Mouse (Mus musculus): ENCODE measurements around the gene Pnpla3.
"Not testable (repeated sequence)": the region's sequence is repeated elsewhere in the genome, so short reads cannot be mapped to it uniquely, and the experiment has no call there.

Gene Pnpla3

DNA sequence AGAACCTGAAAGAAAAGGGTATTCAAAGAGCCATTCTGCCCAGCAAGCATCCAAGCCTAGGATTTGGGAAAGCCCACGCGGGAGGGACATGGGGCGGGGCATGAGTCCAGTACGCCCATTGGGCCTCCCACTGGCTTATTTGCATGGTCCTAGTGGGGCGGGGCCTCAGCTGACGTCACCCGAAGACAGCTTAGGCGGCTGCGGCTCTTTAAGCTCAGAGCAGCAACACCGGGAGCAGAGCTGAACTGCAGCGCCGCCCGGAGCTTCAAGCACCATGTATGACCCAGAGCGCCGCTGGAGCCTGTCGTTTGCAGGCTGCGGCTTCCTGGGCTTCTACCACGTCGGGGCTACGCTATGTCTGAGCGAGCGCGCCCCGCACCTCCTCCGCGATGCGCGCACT is at the start of gene Pnpla3:
TSS of gene Pnpla3 (plus strand) at position 238 of the 400 bp plus-strand sequence.
- in situ Hi-C loops (cut with MboI, MseI): no loop called here

- in situ Hi-C loops (cut with MboI, MseI): no loop called here
These were observed 47.0 kb upstream of the Pnpla3 start for GRCm38 (mm10) chr15:84120612-84121011.

- in situ Hi-C loops (cut with MboI, MseI): no loop called here
These were observed 46.6 kb upstream of the Pnpla3 start for GRCm38 (mm10) chr15:84121036-84121435.

- in situ Hi-C loops (cut with MboI, MseI): no loop called here
These were observed 44.6 kb upstream of the Pnpla3 start, which contains the start of gene Pnpla5 for GRCm38 (mm10) chr15:84123075-84123474. TSS of gene Pnpla5 (minus strand) at chr15:84123175.

DNA sequence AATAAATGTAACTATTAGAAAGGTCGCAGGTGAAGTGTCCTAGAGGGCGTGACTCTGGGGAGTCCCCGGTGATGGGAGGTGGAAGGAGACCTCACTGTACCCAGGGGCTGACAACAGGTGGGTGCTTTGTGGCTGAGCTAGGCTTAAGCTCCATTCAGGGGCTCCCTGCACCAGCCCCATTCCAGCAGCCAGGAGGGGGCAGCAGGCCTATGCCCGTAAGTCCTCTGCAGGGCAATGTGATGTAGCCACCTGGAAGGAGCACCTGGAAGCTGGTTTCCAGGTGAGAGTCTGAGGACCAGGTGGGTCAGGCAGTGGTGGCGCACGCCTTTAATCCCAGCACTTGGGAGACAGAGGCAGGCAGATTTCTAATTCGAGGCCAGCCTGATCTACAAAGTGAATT is 43.6 kb upstream of the Pnpla3 start:
- in situ Hi-C loops (cut with MboI, MseI): no loop called here

DNA sequence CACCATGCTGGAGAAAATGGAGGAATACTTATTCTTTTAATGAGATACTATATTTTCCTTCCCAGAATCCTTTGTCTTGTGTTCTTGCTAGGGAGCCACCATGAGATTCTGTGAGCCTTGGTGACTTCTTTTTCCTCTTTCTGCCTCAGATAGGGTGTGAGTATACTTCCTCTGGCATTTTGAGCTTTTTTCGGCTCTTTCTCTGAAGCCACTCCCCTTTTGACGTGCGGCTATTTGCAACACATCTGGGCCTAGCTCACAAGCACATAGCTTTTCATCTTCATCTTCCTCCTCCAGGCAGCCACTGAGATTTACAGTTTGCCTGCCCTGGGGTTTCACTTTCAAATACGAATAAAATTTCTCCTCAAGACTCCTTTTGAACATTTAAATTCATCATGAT is 41.2 kb upstream of the Pnpla3 start:
- in situ Hi-C loops (cut with MboI, MseI): no loop called here

GRCm38 (mm10) chr15:84126871-84127270 is 40.8 kb upstream of the Pnpla3 start:
- in situ Hi-C loops (cut with MboI, MseI): no loop called here

DNA sequence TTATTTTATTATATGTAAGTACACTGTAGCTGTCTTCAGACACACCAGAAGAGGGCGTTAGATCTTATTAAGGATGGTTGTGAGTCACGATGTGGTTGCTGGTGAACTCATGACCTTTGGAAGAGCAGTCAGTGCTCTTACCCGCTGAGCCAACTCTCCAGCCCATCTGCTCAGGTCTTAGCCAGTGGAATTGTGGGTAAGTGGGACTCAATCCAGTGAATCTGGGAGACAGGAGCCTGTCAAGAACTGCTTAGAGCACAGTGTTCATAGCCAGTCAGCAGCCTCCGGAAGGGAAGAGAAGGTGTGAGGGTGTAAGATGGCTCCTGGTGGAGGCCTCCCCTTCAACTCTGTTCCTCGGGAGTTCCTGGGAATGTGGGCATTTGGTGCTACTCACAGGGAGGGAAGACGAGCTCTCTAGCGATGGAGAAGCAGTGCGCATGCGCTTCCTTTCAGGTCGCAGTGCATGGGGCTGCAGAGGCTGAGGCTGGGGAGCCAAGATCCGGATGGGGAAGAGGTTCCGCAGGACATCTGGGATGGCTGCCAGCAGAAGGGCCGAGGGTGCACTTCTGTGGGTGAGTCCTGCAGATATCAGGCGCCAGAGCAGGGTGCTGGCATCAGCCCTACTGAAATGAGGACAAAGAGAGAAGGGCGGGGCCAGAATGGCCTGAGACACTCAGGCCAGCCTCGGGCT is 36.4 kb upstream of the Pnpla3 start:
- in situ Hi-C loops (cut with MboI, MseI): no loop called here

GRCm38 (mm10) chr15:84131971-84132370 is 35.7 kb upstream of the Pnpla3 start:
- in situ Hi-C loops (cut with MboI, MseI): no loop called here

- in situ Hi-C loops (cut with MboI, MseI): no loop called here
These were observed 34.2 kb upstream of the Pnpla3 start for GRCm38 (mm10) chr15:84133440-84133839.

- in situ Hi-C loops (cut with MboI, MseI): no loop called here
These were observed 32.2 kb upstream of the Pnpla3 start for GRCm38 (mm10) chr15:84135472-84135871.

DNA sequence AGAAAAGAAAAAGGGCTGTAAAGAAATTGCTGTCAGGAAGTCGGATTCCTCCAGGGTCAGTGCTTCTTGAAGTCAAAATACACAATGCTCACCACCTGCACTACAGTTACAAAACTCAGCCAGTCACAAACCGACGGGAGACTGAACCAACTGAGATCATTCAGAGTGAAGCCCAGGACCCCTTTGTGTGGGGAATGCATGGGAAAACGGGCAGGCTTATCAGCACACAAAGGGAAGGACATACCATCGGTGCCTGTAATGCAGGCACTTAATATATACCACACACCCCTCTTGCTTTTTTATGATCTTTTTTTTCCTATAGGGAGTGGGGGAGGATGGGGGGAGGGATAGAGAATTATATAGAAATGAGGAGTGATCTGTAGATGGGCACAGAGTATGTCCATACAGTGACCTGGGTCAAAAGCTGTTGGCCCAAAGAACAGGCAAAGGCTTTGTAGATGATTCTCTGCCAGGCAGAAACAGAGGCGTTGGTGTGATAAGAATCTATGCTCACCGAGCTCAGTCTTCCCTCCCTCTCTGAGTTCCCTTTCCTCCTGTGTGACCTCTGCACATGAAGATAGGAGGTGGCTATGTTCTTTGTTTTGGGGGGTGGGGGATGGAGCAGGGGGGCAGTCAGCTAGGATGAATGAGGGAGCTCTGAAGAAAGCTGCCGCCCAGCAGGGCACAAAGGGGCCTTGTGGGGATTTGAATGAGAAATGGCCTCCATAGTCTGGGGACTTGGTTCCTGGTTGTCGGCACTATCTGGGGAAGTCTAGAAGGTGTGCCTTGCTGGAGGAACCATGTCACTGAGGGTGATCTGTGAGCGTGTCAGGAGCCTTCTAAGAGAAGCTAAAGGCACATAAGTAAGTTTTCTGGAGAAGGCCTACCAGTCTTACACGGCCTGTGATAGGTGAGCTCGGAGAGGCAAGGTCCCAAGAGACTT is 30.9 kb upstream of the Pnpla3 start:
- in situ Hi-C loops (cut with MboI, MseI): no loop called here

- in situ Hi-C loops (cut with MboI, MseI): no loop called here
These were observed 28.0 kb upstream of the Pnpla3 start for GRCm38 (mm10) chr15:84139592-84140005.

DNA sequence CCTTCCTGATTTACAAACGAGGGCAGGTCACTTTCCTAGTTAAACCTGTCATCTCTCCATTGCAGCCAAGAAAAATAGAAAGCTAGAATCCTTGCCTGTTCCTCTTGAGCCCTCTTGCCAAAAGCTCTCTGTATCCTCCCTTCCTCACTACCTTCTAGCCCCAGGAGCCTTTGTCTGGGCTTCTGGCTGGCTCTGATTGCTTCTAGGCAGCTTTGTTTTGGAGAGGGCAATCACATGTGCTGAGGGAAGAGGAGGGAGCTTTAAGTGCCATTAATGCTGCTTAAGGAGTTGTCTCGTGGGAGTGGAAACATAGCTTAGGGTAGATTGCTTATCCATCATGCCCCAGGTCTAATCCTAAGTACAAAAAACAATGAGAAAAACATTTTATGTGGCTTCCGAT is 27.5 kb upstream of the Pnpla3 start:
- in situ Hi-C loops (cut with MboI, MseI): no loop called here

DNA sequence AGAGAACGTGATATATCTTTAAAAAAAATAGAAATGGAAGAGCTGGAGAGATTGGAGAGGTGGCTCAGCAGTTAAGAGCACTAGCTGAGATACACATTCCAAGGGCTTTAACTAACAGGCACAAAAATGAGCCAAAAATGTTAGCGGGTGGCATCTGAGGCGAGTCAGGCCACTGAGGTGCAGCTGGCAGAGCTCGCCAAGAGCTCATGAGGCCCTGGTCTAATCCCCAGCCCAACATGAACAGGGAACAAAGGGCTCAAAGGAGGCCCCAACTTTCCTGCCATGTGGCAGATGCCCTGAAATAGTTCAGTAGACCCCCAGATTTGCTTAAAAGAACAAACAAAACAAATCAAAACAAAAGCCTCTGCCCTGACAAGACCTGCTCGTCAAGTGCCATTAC is 26.7 kb upstream of the Pnpla3 start:
- in situ Hi-C loops (cut with MboI, MseI): no loop called here

- in situ Hi-C loops (cut with MboI, MseI): no loop called here
These were observed 11.5 kb upstream of the Pnpla3 start for GRCm38 (mm10) chr15:84156158-84156557.

GRCm38 (mm10) chr15:84157530-84157929 is 10.1 kb upstream of the Pnpla3 start:
- in situ Hi-C loops (cut with MboI, MseI): not testable (repeated sequence)

DNA sequence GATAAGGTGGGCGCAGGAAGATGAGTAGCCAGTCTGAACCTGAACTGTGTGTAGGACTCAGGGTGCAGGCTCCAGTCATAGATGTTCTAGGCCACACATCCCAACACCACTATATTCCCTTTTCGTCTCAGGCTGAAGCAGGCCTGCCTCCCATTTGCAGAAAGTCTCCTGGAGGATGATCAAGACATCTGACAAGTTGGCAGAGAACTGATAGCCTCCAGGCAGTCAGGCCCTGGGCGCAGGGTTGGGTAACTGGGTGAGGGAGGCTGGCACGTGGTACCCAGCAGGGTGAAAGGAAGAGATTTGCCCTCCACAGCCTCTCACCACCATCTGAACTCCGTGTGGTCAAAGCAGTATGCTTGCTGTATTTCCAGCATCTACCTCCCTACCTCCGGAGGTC is 5.8 kb upstream of the Pnpla3 start:
- in situ Hi-C loops (cut with MboI, MseI): no loop called here

- in situ Hi-C loops (cut with MboI, MseI): no loop called here
These were observed 819 bp upstream of the Pnpla3 start for GRCm38 (mm10) chr15:84166818-84167217.

GRCm38 (mm10) chr15:84168170-84169161 is 829 bp downstream of the Pnpla3 start:
- in situ Hi-C loops (cut with MboI, MseI): no loop called here

GRCm38 (mm10) chr15:84169511-84169910 is 1.9 kb downstream of the Pnpla3 start:
- in situ Hi-C loops (cut with MboI, MseI): no loop called here

DNA sequence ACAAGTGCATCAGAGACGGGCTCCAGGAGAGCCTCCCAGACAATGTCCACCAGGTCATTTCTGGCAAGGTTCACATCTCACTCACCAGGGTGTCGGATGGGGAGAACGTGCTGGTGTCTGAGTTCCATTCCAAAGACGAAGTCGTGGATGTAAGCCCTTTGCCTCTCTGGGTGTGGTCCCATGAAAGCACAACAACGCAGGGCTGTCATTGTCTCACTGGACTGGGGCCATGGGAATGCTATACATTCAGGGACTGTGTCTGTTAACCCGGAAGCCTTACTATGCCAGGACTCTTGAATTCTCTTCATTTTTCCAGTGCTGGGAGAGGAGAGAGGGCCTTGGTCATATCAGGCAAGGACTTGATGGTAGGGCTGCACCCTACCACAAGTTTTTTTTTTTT is 3.5 kb downstream of the Pnpla3 start:
- in situ Hi-C loops (cut with MboI, MseI): no loop called here

Data from T-helper 1 cell (primary cell).